Mouse (Mus musculus): Measurements from ENCODE around the gene Tpra1. TPM values are rescaled to one million over a fixed set of nuclear protein-coding genes. Genes with fewer than 3 reads are reported as not detected.

Tpra1 gene
- polyA plus RNA-seq, 1 experiment from 2014 or later = 54.9 TPM

- WGBS (ENCODE audit: insufficient replicate concordance) = 85% methylated on average over 7 of the region's 7 CpGs
- Histone ChIP-seq H3K4me2 (no peak overlapping the region), H3K4me1 (replicated peaks) (peaks cover 47% of the 10 kb centered on the region), H3K4me3 (replicated peaks) (no peak overlapping the region), H3K27ac (replicated peaks) (no peak overlapping the region), H3K9me3 (replicated peaks) (no peaks in the 10 kb centered on the region), H3K27me3 (no peaks in the 10 kb centered on the region), H3K36me3 (replicated peaks) (peaks cover 100% of the 10 kb centered on the region), H3K9ac (no peak overlapping the region)
- ATAC-seq (ENCODE audit: insufficient read depth) = no peak
Observed at GRCm38 (mm10) chr6:88890832-88891231, 11.2 kb upstream of the Tpra1 start.

GRCm38 (mm10) chr6:88893559-88893958, 8.5 kb upstream of the Tpra1 start:
- Histone ChIP-seq H3K9me3 (replicated peaks) (no peaks in the 10 kb centered on the region), H3K4me3 (replicated peaks) (no peak overlapping the region), H3K36me3 (replicated peaks) (peaks cover 87% of the 10 kb centered on the region), H3K27me3 (no peaks in the 10 kb centered on the region), H3K4me2 (no peak overlapping the region), H3K9ac (no peak overlapping the region), H3K4me1 (replicated peaks) (peaks cover 66% of the 10 kb centered on the region), H3K27ac (replicated peaks) (no peak overlapping the region)
- 60% methylated on average over 5 of the region's 5 CpGs for WGBS (ENCODE audit: insufficient replicate concordance)
- no peak for ATAC-seq (ENCODE audit: insufficient read depth)

GRCm38 (mm10) chr6:88895943-88896342, 6.1 kb upstream of the Tpra1 start:
- H3K9me3 ChIP-seq (replicated peaks) = no peaks in the 10 kb centered on the region
- ATAC-seq (ENCODE audit: insufficient read depth) = no peak
- peaks cover 64% of the 10 kb centered on the region for H3K36me3 ChIP-seq (replicated peaks)
- no peaks in the 10 kb centered on the region for H3K27me3 ChIP-seq
- peak overlapping the region; percentile 85 for H3K4me2 ChIP-seq
- H3K27ac ChIP-seq (replicated peaks) = peak overlapping the region; percentile 64
- H3K9ac ChIP-seq = no peak overlapping the region
- peak overlapping the region; percentile 88 for H3K4me3 ChIP-seq (replicated peaks)
- WGBS (ENCODE audit: insufficient replicate concordance) = 77% methylated on average over 6 of the region's 6 CpGs
- H3K4me1 ChIP-seq (replicated peaks) = peaks cover 69% of the 10 kb centered on the region

GRCm38 (mm10) chr6:88897246-88897645, 4.8 kb upstream of the Tpra1 start:
- H3K27ac ChIP-seq (replicated peaks) = peak overlapping the region; percentile 64
- peak overlapping the region; percentile 78 for H3K9ac ChIP-seq
- H3K9me3 ChIP-seq (replicated peaks) = no peaks in the 10 kb centered on the region
- H3K4me3 ChIP-seq (replicated peaks) = peak overlapping the region; percentile 88
- H3K36me3 ChIP-seq (replicated peaks) = peaks cover 50% of the 10 kb centered on the region
- no peak for ATAC-seq (ENCODE audit: insufficient read depth)
- H3K27me3 ChIP-seq = no peaks in the 10 kb centered on the region
- peaks cover 75% of the 10 kb centered on the region for H3K4me1 ChIP-seq (replicated peaks)
- 62% methylated on average over 7 of the region's 7 CpGs for WGBS (ENCODE audit: insufficient replicate concordance)
- H3K4me2 ChIP-seq = peak overlapping the region; percentile 85

- H3K9me3 ChIP-seq (replicated peaks) = no peaks in the 10 kb centered on the region
- H3K4me3 ChIP-seq (replicated peaks) = peak within 1 kb of the TSS; percentile 88
- H3K27me3 ChIP-seq = no peaks in the 10 kb centered on the region
- ATAC-seq (ENCODE audit: insufficient read depth) = peak; percentile 70
- peak within 1 kb of the TSS; percentile 78 for H3K27ac ChIP-seq (replicated peaks)
- WGBS (ENCODE audit: insufficient replicate concordance) = under 1% methylated on average over 33 of the region's 33 CpGs
- peak within 1 kb of the TSS; percentile 85 for H3K4me2 ChIP-seq
- H3K36me3 ChIP-seq (replicated peaks) = peaks cover 37% of the 10 kb centered on the region
- peaks cover 79% of the 10 kb centered on the region for H3K4me1 ChIP-seq (replicated peaks)
- H3K9ac ChIP-seq = peak within 1 kb of the TSS; percentile 78
Observed at GRCm38 (mm10) chr6:88898534-88899048, 3.5 kb upstream of the Tpra1 start, which contains the start of gene Mcm2. Mcm2 (minus strand) TSS chr6:88898780.

GRCm38 (mm10) chr6:88899086-88899485, 3.0 kb upstream of the Tpra1 start:
- WGBS (ENCODE audit: insufficient replicate concordance) = 54% methylated on average over 4 of the region's 4 CpGs
- no peaks in the 10 kb centered on the region for H3K9me3 ChIP-seq (replicated peaks)
- H3K4me3 ChIP-seq (replicated peaks) = peak overlapping the region; percentile 88
- peak overlapping the region; percentile 48 for H3K27ac ChIP-seq (replicated peaks)
- no peak for ATAC-seq (ENCODE audit: insufficient read depth)
- H3K27me3 ChIP-seq = no peaks in the 10 kb centered on the region
- peak overlapping the region; percentile 38; the same call in 1 of the 2 replicates for H3K9ac ChIP-seq
- H3K4me2 ChIP-seq = peak overlapping the region; percentile 85
- peaks cover 79% of the 10 kb centered on the region for H3K4me1 ChIP-seq (replicated peaks)
- peaks cover 32% of the 10 kb centered on the region for H3K36me3 ChIP-seq (replicated peaks)

- no peak for ATAC-seq (ENCODE audit: insufficient read depth)
- Histone ChIP-seq H3K9ac (no peak overlapping the region), H3K4me3 (replicated peaks) (no peak overlapping the region), H3K27ac (replicated peaks) (peak overlapping the region; percentile 48; the same call in 1 of the 2 replicates), H3K27me3 (no peaks in the 10 kb centered on the region), H3K4me1 (replicated peaks) (peaks cover 82% of the 10 kb centered on the region), H3K4me2 (no peak overlapping the region), H3K9me3 (replicated peaks) (no peaks in the 10 kb centered on the region), H3K36me3 (replicated peaks) (peaks cover 27% of the 10 kb centered on the region)
- WGBS (ENCODE audit: insufficient replicate concordance) = 77% methylated on average over 2 of the region's 2 CpGs
Observed at GRCm38 (mm10) chr6:88899628-88900027, 2.4 kb upstream of the Tpra1 start.

GRCm38 (mm10) chr6:88901471-88901870, 580 bp upstream of the Tpra1 start:
- ATAC-seq (ENCODE audit: insufficient read depth) = no peak
- H3K27ac ChIP-seq (replicated peaks) = peak overlapping the region; percentile 95
- H3K36me3 ChIP-seq (replicated peaks) = peaks cover 18% of the 10 kb centered on the region
- H3K4me3 ChIP-seq (replicated peaks) = peak overlapping the region; percentile 81
- no peaks in the 10 kb centered on the region for H3K9me3 ChIP-seq (replicated peaks)
- peaks cover 82% of the 10 kb centered on the region for H3K4me1 ChIP-seq (replicated peaks)
- H3K4me2 ChIP-seq = peak overlapping the region; percentile 95
- 6% methylated on average over 5 of the region's 5 CpGs for WGBS (ENCODE audit: insufficient replicate concordance)
- peak overlapping the region; percentile 83 for H3K9ac ChIP-seq
- no peaks in the 10 kb centered on the region for H3K27me3 ChIP-seq

GRCm38 (mm10) chr6:88903708-88904107, 1.7 kb downstream of the Tpra1 start:
- Histone ChIP-seq H3K9me3 (replicated peaks) (no peaks in the 10 kb centered on the region), H3K36me3 (replicated peaks) (peaks cover 30% of the 10 kb centered on the region), H3K4me3 (replicated peaks) (peak overlapping the region; percentile 81), H3K4me1 (replicated peaks) (peaks cover 91% of the 10 kb centered on the region), H3K9ac (peak overlapping the region; percentile 83), H3K27me3 (no peaks in the 10 kb centered on the region), H3K4me2 (peak overlapping the region; percentile 95), H3K27ac (replicated peaks) (peak overlapping the region; percentile 95)
- no peak for ATAC-seq (ENCODE audit: insufficient read depth)
- 57% methylated on average over 5 of the region's 5 CpGs for WGBS (ENCODE audit: insufficient replicate concordance)

- peaks cover 38% of the 10 kb centered on the region for H3K36me3 ChIP-seq (replicated peaks)
- H3K4me1 ChIP-seq (replicated peaks) = peaks cover 89% of the 10 kb centered on the region
- peak overlapping the region; percentile 83; the same call in 1 of the 2 replicates for H3K9ac ChIP-seq
- no peaks in the 10 kb centered on the region for H3K27me3 ChIP-seq
- H3K4me2 ChIP-seq = peak overlapping the region; percentile 95
- no peaks in the 10 kb centered on the region for H3K9me3 ChIP-seq (replicated peaks)
- WGBS (ENCODE audit: insufficient replicate concordance) = 76% methylated on average over 4 of the region's 4 CpGs
- H3K27ac ChIP-seq (replicated peaks) = peak overlapping the region; percentile 95
- peak overlapping the region; percentile 81 for H3K4me3 ChIP-seq (replicated peaks)
- no peak for ATAC-seq (ENCODE audit: insufficient read depth)
Observed at GRCm38 (mm10) chr6:88904456-88904974, 2.5 kb downstream of the Tpra1 start.

GRCm38 (mm10) chr6:88905042-88905441, 3.0 kb downstream of the Tpra1 start:
- WGBS (ENCODE audit: insufficient replicate concordance) = 87% methylated on average over 7 of the region's 7 CpGs

More at GRCm38 (mm10) chr6:88905042-88905441, 3.0 kb downstream of the Tpra1 start:
- no peak for ATAC-seq (ENCODE audit: insufficient read depth)
- Histone ChIP-seq H3K4me1 (replicated peaks) (peaks cover 85% of the 10 kb centered on the region), H3K27me3 (no peaks in the 10 kb centered on the region), H3K4me3 (replicated peaks) (peak overlapping the region; percentile 81; the same call in 1 of the 2 replicates), H3K4me2 (peak overlapping the region; percentile 95), H3K9ac (no peak overlapping the region), H3K27ac (replicated peaks) (peak overlapping the region; percentile 65), H3K36me3 (replicated peaks) (peaks cover 43% of the 10 kb centered on the region), H3K9me3 (replicated peaks) (no peaks in the 10 kb centered on the region)
